Mouse (Mus musculus) spleen, adult 2 months (tissue): Measurements from ENCODE around the gene Ntsr2.

Experiments used
- CTCF ChIP-seq: fragments of 200-500 bp; IDR thresholded peaks from 2 replicates; pipeline ENCODE4 v1.5.1; 2011; ENCODE audit warnings: mild to moderate bottlenecking, inconsistent platforms; ENCODE audit not compliant: insufficient read depth, insufficient read length, insufficient replicate concordance; ENCODE audit errors: extremely low read depth
- POLR2A ChIP-seq: fragments of 200-500 bp; IDR thresholded peaks from 2 replicates; pipeline ENCODE4 v1.6.1; 2011; ENCODE audit warnings: low read depth, low read length, inconsistent platforms

DNA sequence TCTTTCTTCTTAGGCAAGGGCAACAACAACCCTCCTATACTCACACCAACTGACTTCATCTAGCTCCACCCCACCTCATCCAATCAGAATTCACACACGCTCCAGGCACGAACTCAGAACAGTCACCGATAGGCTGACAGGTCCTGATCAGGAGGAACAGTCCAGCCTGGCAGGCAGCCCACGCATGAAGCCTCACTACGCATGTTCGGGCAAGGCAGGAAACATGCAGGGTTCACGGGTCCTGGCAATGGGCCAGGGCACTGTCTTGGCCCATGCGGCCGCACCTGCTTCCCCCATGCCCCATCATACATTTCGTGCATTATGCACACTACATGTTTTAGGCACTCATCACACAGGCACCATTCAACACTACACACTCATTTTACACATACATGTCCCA lies 8.3 kb downstream of the Ntsr2 start:
- no peak for TF ChIP-seq CTCF
- no peak for TF ChIP-seq POLR2A
